Mouse (Mus musculus): Measurements from ENCODE around the gene Zfand2a.
A peak's percentile ranks its signal among the peaks of the same experiment; 100 is the strongest.

Gene Zfand2a

DNA sequence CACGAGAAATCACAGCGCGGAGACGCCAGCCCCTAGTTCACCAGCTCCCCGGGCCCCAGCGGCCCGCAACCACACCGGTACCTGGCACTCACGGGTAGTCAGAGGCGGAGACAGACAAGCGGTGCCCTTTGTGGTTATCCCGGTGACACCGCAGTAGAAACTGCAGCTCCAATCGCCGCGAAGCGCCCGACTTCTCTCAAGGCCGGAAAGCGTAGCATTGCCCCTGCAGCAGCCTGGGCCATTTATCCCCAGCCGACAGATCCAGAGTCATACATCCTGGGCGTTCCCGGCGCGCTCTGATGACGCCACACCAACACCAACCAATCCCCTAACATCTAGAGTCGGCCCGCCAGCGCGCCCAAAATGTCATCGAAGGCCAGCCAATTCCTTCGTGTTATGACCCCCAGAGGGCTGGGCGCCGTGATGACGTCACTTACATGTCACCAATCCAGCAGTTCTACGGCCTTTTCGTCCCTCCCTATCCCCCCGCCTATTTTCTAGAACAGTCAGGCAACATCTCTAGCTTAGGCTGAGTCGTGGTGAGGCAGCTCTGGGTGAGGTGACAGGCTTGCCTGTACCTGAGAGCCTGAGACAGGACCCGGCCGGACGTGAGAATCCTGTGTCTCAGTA, at the start of gene Zfand2a:
Gene Zfand2a, minus strand, starts transcription at position 365 of the 630 bp plus-strand sequence.
- peak; percentile 100 for DNase-seq

DNA sequence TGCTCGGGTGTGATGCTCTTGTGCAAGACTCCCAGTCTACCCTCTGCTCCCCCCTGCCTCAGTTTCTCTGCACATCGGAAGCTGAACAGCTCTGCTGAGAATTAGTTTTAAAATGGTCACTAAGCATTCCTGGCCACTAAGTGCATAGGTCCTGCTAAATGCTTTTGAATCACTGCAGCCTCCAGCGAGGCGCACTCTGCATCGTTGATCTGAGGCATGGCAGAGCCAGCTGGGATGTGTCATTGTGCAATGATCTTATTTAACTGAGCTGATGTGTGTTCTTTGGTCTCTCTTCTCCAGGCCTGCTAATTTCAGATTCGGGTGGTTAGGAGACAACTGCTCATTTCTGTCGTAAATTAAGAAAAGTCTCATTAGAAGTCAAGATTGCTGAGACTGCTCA, 44.5 kb upstream of the Zfand2a start:
- DNase-seq, result no peak

DNA sequence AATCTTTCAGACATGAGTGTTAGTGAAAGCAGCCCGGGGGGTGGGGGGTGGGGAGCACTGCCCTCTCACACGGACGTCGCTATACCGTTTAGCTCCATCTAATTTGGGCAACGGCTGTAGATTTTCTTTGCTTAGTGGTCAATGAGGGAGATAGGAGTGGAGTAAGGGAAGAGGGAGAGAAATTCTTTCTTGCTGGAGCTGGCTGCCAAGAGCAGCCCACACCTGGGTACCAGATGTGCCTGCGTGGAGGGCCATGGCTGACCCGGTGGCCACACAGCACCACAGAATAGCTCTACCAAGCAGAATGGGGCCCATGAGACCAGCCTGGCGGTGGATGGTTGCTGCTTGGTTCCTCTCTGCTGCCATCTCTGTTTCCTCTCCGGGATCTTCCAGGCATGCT, 37.6 kb upstream of the Zfand2a start:
- DNase-seq, result no peak

DNA sequence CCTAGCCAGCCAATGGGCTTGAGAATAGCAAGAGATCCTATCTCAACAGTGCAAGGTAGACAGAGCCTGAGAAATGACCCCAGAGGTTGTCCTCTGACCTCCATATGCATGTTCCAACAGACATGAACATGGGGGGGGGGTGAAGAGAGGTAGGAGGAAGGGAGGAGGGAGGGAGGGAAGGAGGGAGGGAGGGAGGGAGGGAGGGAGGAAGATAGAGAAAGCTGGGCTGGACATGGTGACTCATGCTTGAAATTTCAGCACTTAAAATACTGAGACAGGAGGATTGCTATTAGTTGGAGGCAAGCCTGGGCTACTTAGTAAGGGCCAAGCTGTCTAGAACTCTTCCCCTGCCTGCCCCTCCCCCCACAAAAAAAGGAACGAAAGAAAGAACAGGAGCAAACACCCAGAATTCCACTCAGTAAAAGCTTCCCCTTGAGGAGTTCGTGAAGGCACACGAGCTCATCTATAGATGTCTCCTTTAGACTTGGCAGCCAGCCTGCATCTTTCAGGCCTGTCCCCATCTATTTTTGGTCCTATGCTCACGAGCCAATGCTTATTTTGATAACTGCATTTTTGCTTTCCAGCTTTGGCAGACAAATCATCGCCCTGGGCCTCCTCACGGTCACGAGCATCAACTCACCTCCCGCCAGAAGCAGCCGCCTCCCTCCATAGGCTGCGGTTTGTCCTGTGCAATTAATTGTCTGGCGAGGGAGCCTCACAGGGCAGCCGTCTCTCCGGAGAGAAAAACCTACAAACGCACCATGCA, 35.9 kb upstream of the Zfand2a start:
- DNase-seq, result no peak

DNA sequence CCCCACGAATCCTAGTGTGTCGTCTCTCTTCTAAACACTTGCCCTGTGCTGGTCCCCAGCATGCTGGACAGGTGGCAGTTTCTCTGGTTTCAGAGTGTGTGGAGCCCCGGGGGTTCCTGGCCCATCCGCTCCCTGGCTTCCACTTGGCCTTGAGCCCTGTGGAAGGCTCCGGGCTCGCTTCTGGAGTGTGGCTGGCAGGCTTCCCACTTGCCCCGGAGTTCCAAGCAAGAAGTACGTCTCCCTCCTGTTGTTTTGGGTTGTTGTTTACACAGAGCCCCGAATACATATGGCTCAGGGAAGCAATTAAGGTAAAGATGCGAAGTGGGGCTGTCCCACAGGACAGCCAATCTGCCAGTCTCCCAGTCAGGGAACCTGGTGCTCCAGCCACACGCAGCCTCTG, 31.9 kb upstream of the Zfand2a start:
- no peak for DNase-seq

DNA sequence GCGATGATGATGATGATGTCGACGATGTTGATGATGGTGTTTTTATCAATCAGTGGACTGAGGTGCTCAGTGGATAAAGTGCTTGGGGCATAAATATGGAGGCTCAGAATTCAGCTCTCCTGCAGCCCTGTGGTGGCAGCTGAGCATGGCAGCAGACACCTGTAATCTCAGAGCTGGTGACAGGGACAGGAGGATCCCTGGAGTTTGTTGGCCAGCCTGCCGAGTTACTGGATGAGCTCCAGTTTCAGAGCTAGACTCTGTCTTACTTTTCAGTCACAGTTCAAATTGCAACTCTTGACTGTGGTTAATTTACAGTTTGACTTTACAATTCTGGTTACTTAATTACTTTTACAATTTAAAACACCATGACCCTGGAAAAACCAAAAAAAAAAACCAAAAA, 27.9 kb upstream of the Zfand2a start:
- no peak for DNase-seq

DNA sequence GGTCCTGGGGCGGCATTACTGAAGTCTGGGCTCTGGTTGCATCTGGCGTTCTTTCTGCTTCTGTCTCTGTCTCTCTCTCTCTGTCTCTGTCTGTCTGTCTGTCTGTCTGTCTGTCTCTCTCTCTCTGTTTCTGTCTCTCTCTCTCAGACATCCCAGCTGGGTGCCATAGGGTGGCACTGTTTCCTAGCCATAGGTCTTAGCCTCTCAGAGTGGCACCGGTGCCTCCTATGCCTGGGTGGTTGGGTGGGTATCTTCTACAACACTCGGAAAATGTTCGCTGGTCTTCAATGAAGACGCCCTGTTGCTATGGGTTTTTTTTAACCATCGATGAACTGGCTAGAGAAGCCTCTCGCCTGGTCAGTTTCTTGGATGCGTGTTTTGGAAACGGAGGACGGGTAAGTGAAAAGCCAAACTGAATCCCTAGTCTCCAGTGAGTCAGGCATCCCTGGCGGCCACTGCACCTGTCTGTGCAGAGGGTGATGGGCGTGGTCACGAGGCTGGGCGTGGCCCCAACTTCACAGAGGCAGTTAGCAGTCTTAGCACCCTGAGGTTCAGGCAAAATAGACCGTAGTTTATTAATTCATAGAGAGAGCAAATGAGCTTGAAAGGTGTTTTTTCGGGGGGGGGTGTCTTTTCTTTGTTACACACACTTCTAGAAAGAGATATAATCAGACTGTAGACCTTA, 26.5 kb upstream of the Zfand2a start:
- no peak for DNase-seq

DNA sequence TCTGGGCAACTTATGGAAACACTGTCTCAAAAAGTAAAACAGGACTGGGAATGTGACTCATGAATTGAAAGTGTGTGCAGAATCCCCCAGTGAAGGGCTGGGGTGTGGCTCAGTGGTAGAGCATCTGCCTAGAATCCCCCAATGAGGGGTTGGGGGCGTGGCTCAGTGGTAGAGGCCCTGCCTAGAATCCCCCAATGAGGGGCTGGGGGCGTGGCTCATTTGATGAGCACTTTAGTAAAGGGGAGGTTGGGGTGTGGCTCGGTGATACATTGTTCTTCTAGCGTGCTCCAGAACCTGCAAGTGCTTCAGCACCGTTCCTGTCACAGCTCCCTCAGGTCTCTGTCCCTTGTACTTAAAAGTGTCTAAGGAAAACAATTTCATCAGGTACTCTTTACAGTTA, 21.9 kb upstream of the Zfand2a start:
- no peak for DNase-seq

DNA sequence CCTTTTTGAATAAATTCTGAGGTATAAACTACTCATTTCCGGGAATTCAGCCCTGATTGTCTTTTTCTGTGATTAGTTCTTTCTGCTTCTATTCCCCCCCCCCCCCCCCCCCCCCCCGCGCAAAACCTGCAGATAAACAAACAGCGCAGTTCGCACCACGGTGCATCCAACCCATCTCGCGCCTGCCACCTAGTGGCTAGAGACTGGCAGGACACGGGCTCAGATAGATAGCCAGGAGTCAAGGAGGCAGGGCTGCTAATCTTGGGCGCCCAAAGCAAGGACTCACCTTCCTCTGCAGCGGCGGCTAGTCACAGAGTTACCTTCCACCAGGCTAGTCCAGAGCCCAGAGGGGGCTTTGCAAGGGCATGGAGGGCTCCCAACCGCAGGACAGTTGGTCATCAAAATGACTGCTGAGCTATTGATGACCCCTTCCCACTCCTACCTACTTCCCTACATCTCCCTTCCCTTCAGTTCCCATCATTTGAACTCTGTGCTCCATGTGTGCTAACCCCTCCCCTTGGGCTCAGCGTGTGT, 20.8 kb upstream of the Zfand2a start:
- peak; percentile 77 for DNase-seq

DNA sequence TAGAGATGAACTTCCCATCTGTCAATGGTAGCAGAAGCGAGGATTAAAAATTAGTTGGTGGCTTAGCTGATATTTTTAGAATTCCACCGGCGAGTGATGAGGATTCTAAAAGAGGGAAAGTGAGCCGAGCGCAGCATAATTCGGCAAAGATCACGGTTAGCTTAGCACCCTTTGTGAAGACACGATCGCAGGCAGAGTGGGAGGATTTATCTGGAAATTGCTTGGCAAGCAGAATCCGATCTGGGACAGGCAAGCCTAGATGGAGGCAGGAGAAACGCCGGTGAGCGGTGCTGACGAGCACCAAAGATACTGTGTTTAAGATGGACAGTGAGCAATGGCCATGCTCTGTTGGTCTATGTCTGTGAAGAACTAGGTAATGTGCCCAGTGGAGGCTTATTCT, 17.9 kb upstream of the Zfand2a start:
- peak; percentile 56 for DNase-seq

DNA sequence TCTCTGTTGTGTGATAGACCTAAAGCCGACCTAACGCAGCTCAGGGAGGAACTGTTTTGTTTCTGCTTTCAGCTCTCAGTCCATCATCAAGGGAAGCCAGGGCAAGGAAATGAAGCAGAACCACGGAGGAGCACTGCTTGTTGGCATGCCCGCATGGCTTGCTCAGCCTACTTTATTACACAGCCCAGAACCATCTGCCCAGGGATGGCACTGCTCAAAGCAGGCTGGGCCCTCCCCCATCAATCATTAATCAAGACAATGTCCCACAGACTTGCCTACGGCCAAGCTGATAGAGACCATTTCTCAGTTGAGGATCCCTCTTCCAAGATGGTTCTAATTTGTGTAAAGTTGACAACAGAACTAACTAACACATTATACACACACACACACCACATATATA, 14.4 kb upstream of the Zfand2a start:
- no peak for DNase-seq

DNA sequence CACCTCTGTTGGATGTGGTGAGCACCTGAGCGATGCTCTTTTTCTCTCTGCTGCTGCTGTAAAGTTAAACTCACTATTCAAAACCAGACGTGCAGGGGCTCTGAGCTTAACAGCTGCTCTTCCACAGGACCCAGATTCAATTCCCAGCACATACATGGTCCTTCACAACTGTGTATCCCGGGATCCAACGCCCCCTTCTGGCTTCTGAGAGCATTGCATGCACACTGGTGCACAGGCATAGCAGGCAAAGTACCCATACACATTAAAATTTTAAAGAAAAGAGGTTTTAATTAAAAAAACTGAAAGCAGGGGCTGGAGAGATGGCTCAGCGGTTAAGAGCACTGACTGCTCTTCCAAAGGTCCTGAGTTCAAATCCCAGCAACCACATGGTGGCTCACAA, 12.6 kb upstream of the Zfand2a start:
- no peak for DNase-seq

DNA sequence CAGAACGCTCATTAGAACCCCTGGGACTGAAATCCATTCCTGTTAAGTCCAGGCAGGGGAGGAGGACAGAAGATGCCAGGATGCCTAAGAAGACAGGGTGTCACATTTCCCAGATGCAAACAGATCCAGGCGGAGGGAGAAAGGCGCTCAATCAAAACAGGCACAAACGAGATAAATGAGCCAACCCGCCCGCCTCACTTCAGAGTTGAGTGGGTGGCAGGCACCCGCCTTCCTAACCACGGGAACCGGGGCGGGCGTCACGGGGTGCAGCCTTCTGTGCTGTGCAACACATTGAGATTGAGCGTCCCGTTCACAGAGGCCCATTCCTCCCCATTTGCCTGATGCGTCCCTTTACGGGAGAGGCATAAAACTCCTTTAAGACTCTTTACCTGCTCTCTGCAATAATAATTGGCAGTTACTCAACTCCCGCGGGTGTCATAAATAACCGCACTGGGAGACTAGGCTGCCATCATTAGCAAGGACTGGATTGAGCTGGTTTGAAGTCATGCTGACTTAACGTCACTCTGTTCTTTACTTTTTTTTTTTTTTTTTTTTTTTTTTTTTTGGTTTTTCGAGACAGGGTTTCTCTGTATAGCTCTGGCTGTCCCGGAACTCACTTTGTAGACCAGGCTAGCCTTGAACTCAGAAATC, 10.8 kb upstream of the Zfand2a start:
- DNase-seq, result peak; percentile 69

DNA sequence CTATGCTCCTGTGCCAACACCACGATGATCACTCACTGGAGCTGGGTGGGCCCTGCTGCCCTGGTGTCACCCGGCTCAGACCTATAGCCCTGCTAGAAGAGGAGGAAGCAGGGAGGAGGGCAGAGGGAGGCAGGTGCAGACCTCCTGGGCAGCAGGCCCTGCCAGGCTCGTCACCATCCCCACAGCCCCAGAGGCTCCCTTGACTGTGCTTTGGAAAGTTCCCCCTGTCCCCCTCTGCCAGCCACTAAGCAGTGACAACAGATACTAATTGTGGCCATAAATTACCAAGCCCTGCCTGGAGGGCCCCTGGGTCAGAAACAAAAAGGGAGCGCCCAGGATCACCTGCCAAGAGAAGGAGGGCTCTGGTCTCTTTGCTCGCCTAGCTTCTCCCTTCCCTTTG, 9.3 kb upstream of the Zfand2a start:
- no peak for DNase-seq

DNA sequence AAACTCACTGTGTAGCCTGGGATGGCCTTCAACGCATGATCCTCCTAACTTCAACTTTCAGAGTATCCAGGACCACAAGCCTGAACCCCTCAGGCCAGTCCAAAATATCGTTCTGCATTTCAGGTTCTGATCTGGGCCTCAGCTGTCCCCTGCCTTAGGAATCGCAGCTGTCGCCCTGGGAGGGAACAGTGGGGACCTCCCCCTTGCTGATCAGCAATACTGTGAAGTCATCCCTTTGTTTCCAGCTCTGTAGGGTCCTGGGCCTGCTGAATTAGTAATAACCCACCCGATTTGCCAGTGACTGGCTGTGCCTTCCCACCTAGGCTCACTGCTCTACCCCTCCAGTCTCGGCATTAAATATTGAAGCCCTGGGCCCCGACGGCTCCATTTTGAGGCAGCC, 7.0 kb upstream of the Zfand2a start:
- no peak for DNase-seq

DNA sequence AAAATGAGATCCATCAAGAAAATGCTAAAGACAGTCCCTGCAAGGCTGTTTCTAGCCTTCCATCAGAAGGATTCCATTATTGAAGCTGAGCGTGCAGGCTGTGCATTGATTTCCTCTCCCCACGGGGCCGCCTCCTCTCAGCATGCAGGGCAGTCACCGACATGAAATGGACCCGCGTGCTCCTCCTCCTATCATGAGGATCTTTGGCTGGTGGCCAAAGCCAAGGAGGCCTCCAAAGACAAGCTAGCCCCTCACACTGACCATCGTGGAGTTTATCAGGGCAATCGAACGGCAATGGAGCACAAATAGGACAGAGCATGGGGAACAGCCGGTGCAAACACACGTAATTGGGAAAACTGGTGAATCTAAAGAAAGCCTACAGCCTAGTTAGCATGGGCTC, 5.8 kb upstream of the Zfand2a start:
- DNase-seq, result no peak

DNA sequence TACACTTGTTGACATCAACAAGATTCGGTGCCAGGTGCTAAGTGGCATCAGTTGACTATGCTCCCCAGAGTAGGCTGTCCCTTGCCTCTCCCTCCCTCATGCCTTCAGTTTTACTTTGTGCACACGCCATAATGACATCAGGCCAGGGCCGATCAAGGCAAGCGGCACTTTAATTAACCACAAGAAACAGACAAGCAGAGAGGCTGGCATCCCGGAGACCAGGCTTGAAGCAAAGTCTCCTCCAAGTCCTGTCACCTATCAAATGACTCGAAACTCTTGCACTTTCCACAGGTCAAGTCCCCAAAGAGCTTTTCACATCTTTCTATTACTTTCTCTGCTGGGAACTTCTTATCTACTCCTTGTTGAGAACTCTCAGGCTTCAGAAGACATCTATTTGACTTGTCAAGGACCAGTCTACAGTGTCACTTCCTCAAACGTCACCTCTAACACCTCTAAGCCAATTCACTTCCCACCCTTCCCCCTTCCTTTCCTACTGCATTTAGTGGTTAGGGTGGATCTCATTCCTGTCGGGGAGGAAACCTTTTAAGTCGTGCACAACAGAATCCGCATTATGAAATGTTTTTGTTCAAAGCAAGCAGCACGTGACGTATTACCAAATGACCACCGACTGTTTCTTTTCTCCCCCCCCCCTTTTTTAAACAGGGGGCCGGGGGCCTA, 1.0 kb downstream of the Zfand2a start:
- no peak for DNase-seq

DNA sequence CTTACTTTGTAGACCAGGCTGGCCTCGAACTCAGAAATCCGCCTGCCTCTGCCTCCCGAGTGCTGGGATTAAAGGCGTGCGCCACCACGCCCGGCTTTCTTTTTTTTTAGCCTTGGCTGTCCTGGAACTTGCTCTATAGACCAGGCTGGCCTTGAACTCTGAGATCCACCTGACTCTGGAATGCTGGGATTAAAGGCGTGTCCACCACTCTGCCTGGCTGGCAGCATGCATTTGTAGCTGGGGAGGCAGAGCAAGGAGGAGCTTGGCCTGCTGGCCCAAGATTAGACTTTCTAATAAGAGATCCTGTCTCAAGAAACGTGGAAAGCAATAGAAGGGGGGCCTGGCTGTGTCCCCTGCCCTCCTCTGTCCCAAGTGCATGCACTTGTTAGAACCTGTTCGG, 3.9 kb downstream of the Zfand2a start:
- DNase-seq, result no peak

DNA sequence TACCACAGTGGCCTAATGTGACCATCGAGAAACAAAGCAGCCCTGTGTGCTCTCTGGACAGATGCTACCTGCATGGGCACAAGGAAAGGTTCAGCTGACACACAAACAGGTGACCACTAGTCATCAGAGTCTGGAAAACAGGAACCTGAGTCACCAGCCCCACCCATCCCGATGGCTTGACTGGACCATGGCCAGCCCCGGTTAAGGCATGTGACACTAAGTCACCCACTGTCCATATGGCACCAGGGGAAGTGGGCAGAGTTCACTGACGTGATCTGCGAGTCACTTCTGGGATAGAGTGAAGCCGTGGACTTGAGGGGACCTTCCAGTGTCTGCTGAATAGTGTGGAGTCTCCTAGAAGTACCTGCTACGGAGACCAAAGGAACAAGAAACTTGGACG, 5.3 kb downstream of the Zfand2a start:
- DNase-seq, result peak; percentile 80

DNA sequence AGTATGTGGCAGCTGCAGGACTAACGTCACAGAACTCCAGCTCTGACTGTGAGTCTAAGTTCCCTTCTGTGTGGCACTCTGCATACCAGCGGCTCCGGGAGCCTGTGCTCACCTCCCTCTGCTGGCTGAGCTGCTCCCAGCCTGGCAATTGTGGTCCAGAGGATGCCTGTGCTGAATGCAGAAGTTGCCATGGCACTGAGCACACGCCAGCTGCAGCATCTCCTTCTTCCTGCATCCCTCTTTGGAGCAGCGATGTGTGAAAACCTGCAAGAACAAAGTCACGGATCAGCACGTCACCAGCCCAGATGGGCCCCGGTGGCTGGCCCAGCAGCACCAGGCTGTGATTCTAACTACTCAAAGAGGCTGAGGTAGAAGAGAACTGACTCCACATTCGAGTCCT, 9.6 kb downstream of the Zfand2a start:
- peak; percentile 46 for DNase-seq

DNA sequence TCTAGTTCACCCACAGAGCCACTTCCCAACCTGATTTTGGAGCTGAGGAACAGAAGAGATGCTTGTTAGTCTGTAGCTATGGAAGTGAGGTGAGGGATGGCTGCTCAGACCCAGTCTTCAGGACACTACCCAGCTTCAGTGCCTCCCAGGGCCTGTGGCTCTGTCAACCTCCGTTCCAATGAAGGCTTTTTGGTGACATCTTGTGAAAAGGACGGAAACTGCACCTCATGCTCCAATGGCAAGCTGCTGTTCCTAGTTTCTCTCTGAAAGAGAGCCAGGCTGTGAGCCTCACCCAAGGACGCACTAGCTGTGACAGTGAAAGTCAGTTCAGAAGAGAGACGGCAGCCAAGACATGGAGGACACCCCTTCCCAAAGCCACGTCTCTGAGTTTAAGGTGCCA, 16.4 kb downstream of the Zfand2a start:
- DNase-seq, result peak; percentile 52

DNA sequence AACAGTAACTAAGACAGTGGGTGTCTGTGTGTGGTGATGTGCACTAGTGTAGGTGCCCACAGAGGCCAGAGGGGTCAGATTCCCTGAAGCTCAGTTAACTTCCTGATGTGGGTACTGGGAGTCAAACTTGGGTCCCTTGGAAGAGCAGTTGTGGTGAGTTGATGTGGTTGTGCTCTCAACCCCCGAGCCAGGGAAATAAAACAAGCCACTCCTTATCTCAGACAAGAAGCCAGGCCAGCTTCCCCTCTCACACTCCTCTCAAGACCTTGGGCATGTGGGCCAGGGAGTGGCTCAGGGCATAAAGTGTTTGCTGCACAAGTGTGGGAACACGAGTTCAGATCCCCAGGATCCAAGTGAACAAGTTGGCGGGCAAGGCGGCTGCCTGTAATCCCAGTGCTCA, 17.5 kb downstream of the Zfand2a start:
- no peak for DNase-seq

DNA sequence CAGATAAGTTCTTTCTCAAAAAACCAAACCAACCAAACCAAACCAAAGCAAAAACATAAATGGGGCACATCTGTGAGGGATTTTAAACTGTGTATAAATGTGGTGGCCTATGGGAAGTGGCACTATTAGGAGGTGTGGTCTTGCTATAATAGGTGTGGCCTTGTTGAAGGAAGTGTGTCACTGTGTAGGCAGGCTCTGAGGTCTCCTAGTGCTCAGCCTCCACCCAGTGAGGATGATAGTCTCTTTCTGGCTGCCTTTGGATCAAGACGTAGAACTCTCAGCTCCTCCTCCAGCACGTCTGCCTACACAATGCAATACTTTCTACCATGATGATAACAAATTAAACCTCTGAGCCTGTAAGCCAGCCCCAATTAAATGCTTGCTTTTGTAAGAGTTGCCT, 18.0 kb downstream of the Zfand2a start:
- DNase-seq, result no peak

Data from layer of hippocampus, adult 9-11 months (tissue).